Mouse (Mus musculus) myocyte (in vitro differentiated cells): ENCODE results near the gene Rsl24d1.

Experiments
- CEBPB ChIP-seq: IDR thresholded peaks from 2 replicates; pipeline ENCODE4 v1.6.1; 2011; ENCODE audit warnings: mild to moderate bottlenecking, moderate library complexity; ENCODE audit not compliant: poor library complexity, insufficient read depth, severe bottlenecking
- E2F4 ChIP-seq: IDR thresholded peaks from one replicate; pipeline ENCODE4 v1.6.1; 2011; ENCODE audit warnings: mild to moderate bottlenecking, control low read depth, moderate library complexity; ENCODE audit not compliant: insufficient read depth
- MAX ChIP-seq: IDR thresholded peaks from one replicate; pipeline ENCODE4 v1.6.1; 2011; ENCODE audit warnings: low read depth, mild to moderate bottlenecking, control low read depth
- MYOG ChIP-seq, 3 experiments: IDR thresholded peaks; one replicate each; pipeline ENCODE4 v1.6.1; 2011; ENCODE audit warnings: control low read depth in 2 of 3, low read depth in 2 of 3, mild to moderate bottlenecking in 2 of 3; ENCODE audit not compliant: insufficient read length in 2 of 3, control insufficient read depth in 1 of 3, insufficient read depth in 1 of 3
- POLR2A ChIP-seq: IDR thresholded peaks from one replicate; pipeline ENCODE4 v1.6.1; 2011; ENCODE audit warnings: low read depth, mild to moderate bottlenecking, control low read depth, moderate library complexity; ENCODE audit not compliant: insufficient read length
- TCF3 ChIP-seq: IDR thresholded peaks from one replicate; pipeline ENCODE4 v1.6.1; 2011; ENCODE audit warnings: low read depth, control low read depth; ENCODE audit not compliant: insufficient read length

- TF ChIP-seq MYOG (IDR thresholded peaks at IDR 0.05; ENCODE audit: control insufficient read depth in 1 of 3, insufficient read depth in 1 of 3, insufficient read length in 2 of 3, low read depth in 2 of 3) (no peak), POLR2A (no peak), TCF3 (no peak), CEBPB (no peak), E2F4 (no peak), MAX (no peak)
Measured at GRCm38 (mm10) chr9:73105771-73106170, 7.5 kb upstream of the Rsl24d1 start.
